Mouse (Mus musculus): ENCODE results near the gene Fam234b. TPM values are rescaled to one million over a fixed set of nuclear protein-coding genes. Genes with fewer than 3 reads are reported as not detected.

Gene Fam234b
- polyA plus RNA-seq (2015; fragmentation: Nextera tagmentation; extraction: Ambion mirVana), result 20.9 and 21.7 TPM in 2 replicates

DNA sequence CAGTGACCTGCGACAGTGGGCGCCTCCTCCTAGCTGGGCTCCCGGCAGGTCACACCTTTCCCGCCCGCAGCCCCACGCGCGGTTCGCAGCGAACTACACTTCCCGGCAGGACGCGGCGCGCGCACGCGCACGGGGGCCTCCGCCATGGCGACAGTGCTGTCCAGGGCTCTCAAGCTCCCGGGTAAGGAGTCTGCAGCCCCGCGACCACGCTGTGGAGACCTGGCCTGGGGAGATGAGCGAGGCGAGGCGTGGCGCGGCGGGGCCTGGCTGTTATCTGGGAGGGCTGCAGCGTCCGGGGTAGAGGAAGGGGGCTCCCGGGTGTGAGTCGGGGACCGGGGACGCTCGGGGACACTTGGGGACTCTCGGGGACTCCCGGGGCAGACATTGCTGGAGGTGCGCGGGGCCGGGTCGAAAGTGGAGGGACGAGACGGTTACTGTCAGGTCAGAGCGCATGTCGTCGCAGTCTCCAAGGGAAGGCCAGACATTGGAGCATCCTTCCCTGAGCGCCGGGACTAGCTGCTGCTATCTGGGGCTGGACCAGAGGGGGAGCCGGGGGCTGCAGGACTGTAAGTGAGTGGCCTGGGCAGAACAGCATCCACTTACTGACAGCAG is at the start of gene Fam234b, which contains the start of gene Hebp1:
Gene Fam234b, plus strand, starts transcription at position 57 of the 612 bp plus-strand sequence.
Gene Hebp1, minus strand, starts transcription at position 102 of the 612 bp plus-strand sequence.
- H3K27me3 ChIP-seq (replicated peaks; ENCODE audit: control insufficient read depth, insufficient read depth, low read length), result no peaks in the 10 kb centered on the region

DNA sequence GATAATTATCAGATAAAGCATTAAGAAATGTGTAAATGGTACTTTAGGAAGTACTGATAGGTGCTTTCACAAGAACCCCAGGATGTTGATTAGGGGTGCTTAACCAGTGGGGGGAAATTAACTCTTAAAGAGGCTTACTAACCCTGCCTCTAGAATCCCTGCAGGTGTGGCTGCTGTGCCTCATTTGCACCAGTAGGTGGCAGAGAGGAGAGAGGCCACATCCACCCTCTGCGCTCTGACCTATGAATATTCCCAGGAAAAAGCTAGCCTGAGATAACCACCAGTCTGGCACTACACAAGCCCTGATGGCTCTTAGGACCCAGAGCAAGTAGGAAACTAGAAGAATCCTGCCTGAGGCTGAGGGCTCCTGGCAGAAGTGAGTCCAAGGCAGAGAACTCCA is 49.3 kb upstream of the Fam234b start:
- Histone ChIP-seq H3K4me2 (replicated peaks; ENCODE audit: low read depth) (no peak overlapping the region), H3K27ac (ENCODE audit: low read depth, low read length) (no peak overlapping the region), H3K9ac (ENCODE audit: low read depth, low read length) (no peak overlapping the region), H3K4me1 (replicated peaks; ENCODE audit: control insufficient read depth, insufficient read depth, low read length) (no peaks in the 10 kb centered on the region), H3K9me3 (ENCODE audit: control insufficient read depth) (no peaks in the 10 kb centered on the region), H3K4me3 (ENCODE audit: low read depth, low read length) (no peak overlapping the region), H3K27me3 (replicated peaks; ENCODE audit: control insufficient read depth, insufficient read depth, low read length) (no peaks in the 10 kb centered on the region), H3K36me3 (ENCODE audit: control insufficient read depth, insufficient read depth) (peaks cover 35% of the 10 kb centered on the region)
- WGBS, result 33% methylated on average over 1 of the region's 1 CpGs
- peak; percentile 87 for TF ChIP-seq CTCF (IDR thresholded peaks at IDR 0.05; ENCODE audit: low read depth)
- ATAC-seq, result no peak

More for the DNA sequence above, at the start of gene Fam234b, which contains the start of gene Hebp1:
- Histone ChIP-seq H3K4me3 (ENCODE audit: low read depth, low read length) (peak within 1 kb of the TSS; percentile 92), H3K4me1 (replicated peaks; ENCODE audit: control insufficient read depth, insufficient read depth, low read length) (no peaks in the 10 kb centered on the region), H3K36me3 (ENCODE audit: control insufficient read depth, insufficient read depth) (no peaks in the 10 kb centered on the region), H3K4me2 (replicated peaks; ENCODE audit: low read depth) (peak within 1 kb of the TSS; percentile 92), H3K9ac (ENCODE audit: low read depth, low read length) (peak within 1 kb of the TSS; percentile 80), H3K9me3 (ENCODE audit: control insufficient read depth) (no peaks in the 10 kb centered on the region), H3K27ac (ENCODE audit: low read depth, low read length) (peak within 1 kb of the TSS; percentile 66)
- under 1% methylated on average over 52 of the region's 52 CpGs for WGBS
- peak; percentile 62 for ATAC-seq
- TF ChIP-seq CTCF (IDR thresholded peaks at IDR 0.05; ENCODE audit: low read depth), result peak; percentile 38; the same call in 1 of the 2 replicates

- Histone ChIP-seq H3K9ac (ENCODE audit: low read depth, low read length) (no peak overlapping the region), H3K4me1 (replicated peaks; ENCODE audit: control insufficient read depth, insufficient read depth, low read length) (no peaks in the 10 kb centered on the region), H3K9me3 (ENCODE audit: control insufficient read depth) (no peaks in the 10 kb centered on the region), H3K27me3 (replicated peaks; ENCODE audit: control insufficient read depth, insufficient read depth, low read length) (no peaks in the 10 kb centered on the region), H3K27ac (ENCODE audit: low read depth, low read length) (no peak overlapping the region), H3K4me3 (ENCODE audit: low read depth, low read length) (no peak overlapping the region), H3K36me3 (ENCODE audit: control insufficient read depth, insufficient read depth) (peaks cover 36% of the 10 kb centered on the region), H3K4me2 (replicated peaks; ENCODE audit: low read depth) (no peak overlapping the region)
- WGBS, result 83% methylated on average over 4 of the region's 4 CpGs
- TF ChIP-seq CTCF (IDR thresholded peaks at IDR 0.05; ENCODE audit: low read depth), result no peak
- no peak for ATAC-seq
Measured at GRCm38 (mm10) chr6:135149175-135149574, 48.6 kb upstream of the Fam234b start.

DNA sequence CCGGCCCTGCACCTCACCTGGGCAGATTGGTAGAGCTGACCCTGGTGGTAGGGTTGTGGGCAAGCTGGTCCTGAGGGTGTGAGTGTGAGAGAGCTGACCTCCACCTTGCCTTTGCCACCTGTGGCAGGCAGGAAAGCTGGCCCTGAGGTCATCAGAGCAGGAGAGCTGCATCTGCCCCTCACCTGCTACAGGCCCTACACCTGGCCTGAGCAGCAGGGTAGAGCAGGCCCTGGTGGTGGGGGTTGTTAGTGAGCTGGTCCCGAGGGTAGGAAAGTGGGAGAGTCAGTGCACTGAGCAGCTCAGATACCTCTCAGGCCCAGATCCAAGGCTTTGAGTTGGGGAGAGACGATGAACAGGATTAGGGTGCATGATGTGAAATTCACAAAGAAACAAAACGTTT is 48.1 kb upstream of the Fam234b start:
- Histone ChIP-seq H3K9me3 (ENCODE audit: control insufficient read depth) (no peaks in the 10 kb centered on the region), H3K27ac (ENCODE audit: low read depth, low read length) (no peak overlapping the region), H3K36me3 (ENCODE audit: control insufficient read depth, insufficient read depth) (peaks cover 38% of the 10 kb centered on the region), H3K4me2 (replicated peaks; ENCODE audit: low read depth) (no peak overlapping the region), H3K27me3 (replicated peaks; ENCODE audit: control insufficient read depth, insufficient read depth, low read length) (no peaks in the 10 kb centered on the region), H3K9ac (ENCODE audit: low read depth, low read length) (no peak overlapping the region), H3K4me3 (ENCODE audit: low read depth, low read length) (no peak overlapping the region), H3K4me1 (replicated peaks; ENCODE audit: control insufficient read depth, insufficient read depth, low read length) (no peaks in the 10 kb centered on the region)
- 84% methylated on average over 4 of the region's 4 CpGs for WGBS
- peak; percentile 34; the same call in 1 of the 2 replicates for ATAC-seq
- no peak for TF ChIP-seq CTCF (IDR thresholded peaks at IDR 0.05; ENCODE audit: low read depth)

DNA sequence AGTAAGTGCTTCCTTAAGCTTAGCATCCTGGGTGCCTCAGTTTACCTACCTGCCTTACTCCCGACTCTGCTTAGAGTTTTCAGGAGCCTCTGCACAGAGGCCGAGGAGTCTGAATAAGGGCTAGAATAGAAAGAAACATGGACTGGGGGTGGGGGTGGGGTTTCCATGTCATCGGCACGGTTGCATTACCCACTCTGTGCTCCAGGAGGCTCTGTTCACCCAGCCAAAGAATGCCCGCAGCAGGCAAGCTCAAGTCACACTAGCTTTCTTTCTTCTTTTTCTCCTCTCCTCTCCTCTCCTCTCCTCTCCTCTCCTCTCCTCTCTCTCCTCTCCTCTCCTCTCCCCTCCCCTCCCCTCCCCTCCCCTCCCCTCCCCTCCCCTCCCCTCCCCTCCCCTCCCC is 47.5 kb upstream of the Fam234b start:
- Histone ChIP-seq H3K9me3 (ENCODE audit: control insufficient read depth) (no peaks in the 10 kb centered on the region), H3K4me1 (replicated peaks; ENCODE audit: control insufficient read depth, insufficient read depth, low read length) (no peaks in the 10 kb centered on the region), H3K27me3 (replicated peaks; ENCODE audit: control insufficient read depth, insufficient read depth, low read length) (no peaks in the 10 kb centered on the region), H3K4me3 (ENCODE audit: low read depth, low read length) (no peak overlapping the region), H3K4me2 (replicated peaks; ENCODE audit: low read depth) (no peak overlapping the region), H3K9ac (ENCODE audit: low read depth, low read length) (no peak overlapping the region), H3K36me3 (ENCODE audit: control insufficient read depth, insufficient read depth) (peaks cover 42% of the 10 kb centered on the region), H3K27ac (ENCODE audit: low read depth, low read length) (no peak overlapping the region)
- ATAC-seq, result no peak
- peak; percentile 77 for TF ChIP-seq CTCF (IDR thresholded peaks at IDR 0.05; ENCODE audit: low read depth)
- WGBS, result 40% methylated on average over 5 of the region's 5 CpGs

DNA sequence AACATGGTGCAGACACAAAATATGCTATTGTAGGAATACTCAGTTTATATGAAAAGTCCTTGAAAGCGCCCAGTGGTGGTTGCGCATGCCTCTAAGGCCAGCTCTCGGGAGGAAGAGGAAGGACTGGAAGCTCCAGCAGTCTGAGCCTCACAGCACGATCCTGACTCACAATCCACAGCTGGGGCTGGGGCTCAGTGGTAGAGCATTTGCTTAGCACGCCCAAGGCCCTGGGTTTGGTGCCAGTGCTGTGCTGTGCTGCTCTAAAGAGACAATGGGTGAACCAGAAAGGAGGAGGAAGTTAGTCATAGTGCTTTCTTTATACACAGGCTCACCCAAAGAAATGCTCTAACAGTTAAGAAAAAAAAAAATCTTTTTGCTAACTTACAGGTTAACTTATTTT is 44.1 kb upstream of the Fam234b start:
- H3K27me3 ChIP-seq (replicated peaks; ENCODE audit: control insufficient read depth, insufficient read depth, low read length), result no peaks in the 10 kb centered on the region
- no peak for TF ChIP-seq CTCF (IDR thresholded peaks at IDR 0.05; ENCODE audit: low read depth)
- no peaks in the 10 kb centered on the region for H3K4me1 ChIP-seq (replicated peaks; ENCODE audit: control insufficient read depth, insufficient read depth, low read length)
- H3K4me3 ChIP-seq (ENCODE audit: low read depth, low read length), result no peak overlapping the region
- peaks cover 30% of the 10 kb centered on the region; the same call in 1 of the 2 replicates for H3K36me3 ChIP-seq (ENCODE audit: control insufficient read depth, insufficient read depth)
- no peaks in the 10 kb centered on the region for H3K9me3 ChIP-seq (ENCODE audit: control insufficient read depth)
- no peak overlapping the region for H3K9ac ChIP-seq (ENCODE audit: low read depth, low read length)
- no peak overlapping the region for H3K27ac ChIP-seq (ENCODE audit: low read depth, low read length)
- ATAC-seq, result no peak
- H3K4me2 ChIP-seq (replicated peaks; ENCODE audit: low read depth), result no peak overlapping the region
- 92% methylated on average over 5 of the region's 5 CpGs for WGBS

Measured in intestine, postnatal 0 days (tissue).